17 mouse cellular contexts compared by ENCODE assay signal in the genomic region with DNA sequence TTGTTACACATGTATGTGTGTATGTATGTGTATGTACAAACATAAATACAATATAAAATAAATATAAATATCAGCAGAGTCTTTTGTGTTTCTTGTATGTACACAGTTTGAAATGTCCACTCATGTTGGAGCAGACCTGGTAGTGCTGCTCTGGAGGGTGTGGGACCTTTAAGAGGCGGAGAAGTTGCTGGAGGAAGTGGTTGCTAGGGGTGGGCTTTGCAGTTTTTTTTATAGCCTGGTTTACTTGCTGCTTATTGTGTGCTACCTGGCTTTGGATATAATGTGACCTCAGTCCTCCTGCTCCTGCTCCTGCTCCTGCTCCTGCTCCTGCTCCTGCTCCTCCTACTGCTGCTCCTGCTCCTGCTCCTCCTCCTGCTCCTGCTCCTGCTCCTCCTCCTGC. TPM values are rescaled to one million over a fixed set of nuclear protein-coding genes. Genes with fewer than 3 reads are reported as not detected.
"Had no signal": no experiment of that assay in that cellular context is flagged by ENCODE, and none has a peak within 500 bp of the region (broad histone marks: within the 10 kb centered on the region; RNA-seq: fewer than 3 reads in every experiment).

No protein-coding gene starts in this region.

- H3K36me3 ChIP-seq: liver, embryonic 13.5 days; liver, embryonic 15.5 days; midbrain, embryonic 12.5 days; neural tube, embryonic 13.5 days; neural tube, embryonic 15.5 days had no signal

- H3K4me3 ChIP-seq: liver, embryonic 13.5 days; liver, embryonic 15.5 days; midbrain, embryonic 12.5 days; myocyte; neural tube, embryonic 13.5 days; neural tube, embryonic 15.5 days had no signal

- ATAC-seq: midbrain, embryonic 16.5 days had no signal

- H3K9me3 ChIP-seq: liver, embryonic 13.5 days; liver, embryonic 15.5 days; neural tube, embryonic 13.5 days; neural tube, embryonic 15.5 days had no signal

- H3K27ac ChIP-seq: liver, embryonic 13.5 days; liver, embryonic 15.5 days; midbrain, embryonic 12.5 days; neural tube, embryonic 13.5 days; neural tube, embryonic 15.5 days had no signal

- H3K4me1 ChIP-seq: liver, embryonic 15.5 days had no signal

- H3K4me2 ChIP-seq: liver, embryonic 13.5 days; liver, embryonic 15.5 days; lung, embryonic 14.5 days; midbrain, embryonic 12.5 days; neural tube, embryonic 13.5 days; neural tube, embryonic 15.5 days had no signal

- H3K9ac ChIP-seq: liver, embryonic 13.5 days; liver, embryonic 15.5 days; lung, embryonic 14.5 days; midbrain, embryonic 12.5 days; neural tube, embryonic 13.5 days; neural tube, embryonic 15.5 days had no signal

- H3K27me3 ChIP-seq: neural tube, embryonic 13.5 days; neural tube, embryonic 15.5 days had no signal

- DNase-seq: liver, embryonic 13.5 days; lung, adult 18-20 months; lung, embryonic 14.5 days; lung, postnatal 10 days; lung, postnatal 4 days; midbrain, embryonic 14.5 days; retina, postnatal 1 day; right cerebral cortex, postnatal 14 days; thymus, adult 18-20 months; thymus, postnatal 14 days; thymus, postnatal 36 days had no signal

RNA-seq across cellular contexts. Expression of gene Vstm5, which starts 5.2 kb away (rescaled TPM):
- polyA plus RNA-seq: myocyte had no signal
